Mouse (Mus musculus) cerebellum, postnatal 25 days (tissue): Measurements from ENCODE around the gene Vmn1r130.
"Not testable (repeated sequence)": the region's sequence is repeated elsewhere in the genome, so short reads cannot be mapped to it uniquely, and the experiment has no call there.

Experiments
- DNase-seq, 2 experiments: peaks; one replicate each; pipeline ENCODE4 v3.0.0; 2021; ENCODE audit warnings: mixed read lengths in 2 of 2

Vmn1r130 gene

GRCm38 (mm10) chr7:21511480-21511879 lies at the start of gene Vmn1r130:
Vmn1r130 (plus strand) TSS chr7:21511780.
- not testable (repeated sequence) for DNase-seq

GRCm38 (mm10) chr7:21545990-21546389 lies 34.4 kb downstream of the Vmn1r130 start, which contains the start of gene Vmn1r131:
Vmn1r131 (minus strand) TSS chr7:21546090.
- DNase-seq, result not testable (repeated sequence)
